Mouse (Mus musculus): ENCODE measurements around the gene Ankrd33.

Ankrd33 gene

DNA sequence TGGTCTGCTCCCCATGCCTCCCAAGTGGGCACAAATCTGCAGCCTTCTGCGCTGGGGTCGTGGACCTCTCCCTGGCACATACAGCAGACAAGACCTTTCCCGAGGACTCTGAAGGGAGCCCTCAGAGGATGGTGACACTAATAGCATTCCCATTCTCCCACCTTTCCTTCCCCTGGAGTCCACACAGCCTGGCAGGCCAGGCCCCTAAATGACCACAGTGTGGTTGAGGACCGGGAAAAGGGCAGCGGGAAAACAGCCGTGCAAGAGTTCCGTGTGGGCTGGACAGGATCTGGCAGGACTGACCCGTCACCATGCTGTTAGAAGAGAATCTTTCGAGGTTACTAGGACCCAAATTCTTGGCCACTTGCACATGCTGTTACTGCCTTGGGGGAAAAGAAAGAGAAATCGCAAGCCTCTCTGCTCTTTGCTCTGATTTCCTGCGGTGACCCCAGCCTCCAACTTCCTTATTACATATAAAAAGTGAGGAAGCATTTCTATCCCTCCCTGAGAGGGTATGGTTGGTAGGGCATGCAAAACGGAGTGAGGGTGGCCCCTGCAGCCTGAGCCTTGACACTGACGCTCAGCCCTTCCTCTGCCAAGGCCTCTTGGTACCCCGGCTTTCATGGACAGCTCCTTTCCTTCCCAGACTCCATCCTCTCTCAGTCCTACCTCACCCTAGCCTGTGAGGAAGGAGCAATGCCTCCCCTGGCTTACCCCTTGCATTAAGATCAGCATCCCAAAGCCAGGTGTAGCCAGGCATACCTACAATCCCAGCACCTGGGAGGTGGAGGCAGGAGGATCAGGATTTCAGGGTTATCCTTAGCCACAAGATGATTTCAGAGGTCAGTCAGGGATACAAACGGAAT, 30.8 kb downstream of the Ankrd33 start:
- no peak for DNase-seq (ENCODE audit: low read depth, low spot score)

DNA sequence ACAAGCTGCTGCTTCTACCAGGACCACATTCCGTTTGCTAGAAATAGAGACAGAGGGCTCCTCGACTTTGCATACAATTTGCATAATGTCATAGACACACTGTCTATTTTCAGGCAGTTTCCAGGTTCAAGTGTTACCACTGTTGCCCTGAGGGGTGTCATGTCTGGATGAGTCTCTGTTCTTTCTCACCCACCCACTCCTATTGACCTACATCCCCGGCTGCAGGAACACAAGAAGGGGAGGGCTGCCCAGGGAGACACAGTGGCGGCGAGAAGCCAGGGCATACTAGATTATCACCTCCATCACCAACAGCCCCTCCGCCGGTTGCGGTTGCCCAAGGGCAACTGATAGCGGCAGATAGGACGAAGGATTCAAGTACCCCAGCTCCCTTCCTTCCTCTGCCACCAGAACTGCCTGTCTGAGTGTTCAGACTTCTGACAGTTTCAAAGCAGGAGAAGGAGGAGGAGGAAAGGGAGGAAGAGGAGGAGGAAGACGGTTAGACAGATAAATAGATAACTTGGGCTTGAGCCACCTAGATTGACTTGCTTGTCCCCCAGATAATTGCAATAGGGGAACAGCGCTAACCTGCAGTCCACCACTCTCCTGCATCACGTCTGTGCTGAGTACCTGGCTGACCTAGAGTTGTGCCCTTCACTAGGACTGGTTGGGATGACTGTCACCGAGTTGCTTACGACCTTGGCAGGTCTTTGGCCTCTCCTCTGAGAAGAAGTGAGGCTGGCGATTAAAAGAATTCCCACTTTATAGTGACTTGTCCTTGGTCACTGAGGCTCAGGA, 31.8 kb downstream of the Ankrd33 start:
- DNase-seq (ENCODE audit: low read depth, low spot score): no peak

DNA sequence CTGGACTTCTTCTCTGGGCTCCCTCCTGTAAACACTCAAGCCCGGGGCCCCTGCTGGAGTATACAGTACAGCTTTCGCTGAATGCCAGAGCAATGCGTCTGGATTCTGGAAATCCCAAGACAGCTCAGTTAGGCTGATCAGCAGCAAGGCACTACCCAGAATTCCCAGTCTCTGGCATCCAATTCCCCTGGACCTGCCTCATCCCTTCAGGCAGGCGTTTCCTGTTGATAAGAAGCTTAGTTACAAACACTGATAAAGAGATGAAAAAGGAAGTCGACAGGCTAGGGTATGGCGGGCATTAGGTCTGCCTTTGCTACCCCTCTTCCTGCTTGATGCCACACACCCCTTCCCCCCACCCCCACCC, 32.3 kb downstream of the Ankrd33 start:
- no peak for DNase-seq (ENCODE audit: low read depth, low spot score)

DNA sequence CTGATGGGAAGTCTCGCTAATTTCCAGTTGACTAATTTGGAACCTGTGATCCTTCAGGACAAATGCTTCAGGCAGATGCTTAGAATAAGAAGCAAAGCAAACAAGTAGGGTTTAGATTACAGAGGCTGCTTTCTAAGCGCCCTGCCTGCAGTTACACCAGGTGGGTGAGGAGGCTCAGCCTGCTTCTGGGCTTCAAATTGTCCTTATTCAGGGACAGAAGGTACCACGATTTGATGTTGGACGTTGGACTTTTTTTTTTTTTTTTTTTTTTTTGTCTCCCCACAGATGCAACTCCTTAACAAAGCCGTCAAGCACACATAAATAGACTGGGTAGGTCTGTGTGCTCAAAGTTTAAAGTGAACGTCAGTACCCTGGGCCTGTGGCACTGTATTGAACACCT, 33.0 kb downstream of the Ankrd33 start:
- DNase-seq (ENCODE audit: low read depth, low spot score): no peak

DNA sequence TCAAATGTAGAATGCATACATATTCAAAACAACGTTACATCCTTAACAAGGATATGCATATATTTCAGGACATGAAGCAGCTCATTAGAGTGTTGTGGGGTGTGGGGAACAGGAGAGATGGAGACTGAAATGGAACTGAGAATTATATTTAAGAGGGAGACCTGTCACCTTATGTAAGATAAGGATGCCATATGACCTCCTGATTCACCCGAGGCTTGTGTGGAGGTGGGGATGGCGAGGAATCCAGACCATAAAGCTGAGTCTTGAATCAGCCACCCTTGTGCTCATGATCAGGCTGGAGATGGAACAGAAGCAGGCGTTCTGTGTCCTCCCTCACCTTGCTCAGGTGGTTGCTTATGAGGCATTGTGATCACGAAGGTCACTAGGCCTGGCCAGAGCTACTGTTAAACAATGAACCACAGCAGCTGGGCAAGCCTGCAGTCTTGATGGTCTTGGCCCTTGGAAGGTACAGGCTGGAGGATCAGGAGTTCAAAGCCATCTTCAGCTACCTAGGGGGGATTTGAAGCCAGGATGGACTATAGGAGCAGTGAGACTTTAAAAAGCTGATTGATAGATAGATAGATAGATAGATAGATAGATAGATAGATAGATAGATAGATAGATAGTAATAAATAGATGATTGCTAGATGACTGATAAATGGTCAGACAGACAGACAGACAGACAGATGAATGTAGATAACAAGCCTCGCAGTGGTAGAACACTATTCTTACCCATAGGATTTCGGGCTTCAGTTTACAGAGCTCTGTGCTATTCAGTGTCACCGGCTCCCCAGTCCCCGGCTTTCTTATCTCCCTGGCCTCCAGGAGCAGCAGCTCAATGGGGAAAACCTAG, 36.1 kb downstream of the Ankrd33 start:
- DNase-seq (ENCODE audit: low read depth, low spot score): no peak

DNA sequence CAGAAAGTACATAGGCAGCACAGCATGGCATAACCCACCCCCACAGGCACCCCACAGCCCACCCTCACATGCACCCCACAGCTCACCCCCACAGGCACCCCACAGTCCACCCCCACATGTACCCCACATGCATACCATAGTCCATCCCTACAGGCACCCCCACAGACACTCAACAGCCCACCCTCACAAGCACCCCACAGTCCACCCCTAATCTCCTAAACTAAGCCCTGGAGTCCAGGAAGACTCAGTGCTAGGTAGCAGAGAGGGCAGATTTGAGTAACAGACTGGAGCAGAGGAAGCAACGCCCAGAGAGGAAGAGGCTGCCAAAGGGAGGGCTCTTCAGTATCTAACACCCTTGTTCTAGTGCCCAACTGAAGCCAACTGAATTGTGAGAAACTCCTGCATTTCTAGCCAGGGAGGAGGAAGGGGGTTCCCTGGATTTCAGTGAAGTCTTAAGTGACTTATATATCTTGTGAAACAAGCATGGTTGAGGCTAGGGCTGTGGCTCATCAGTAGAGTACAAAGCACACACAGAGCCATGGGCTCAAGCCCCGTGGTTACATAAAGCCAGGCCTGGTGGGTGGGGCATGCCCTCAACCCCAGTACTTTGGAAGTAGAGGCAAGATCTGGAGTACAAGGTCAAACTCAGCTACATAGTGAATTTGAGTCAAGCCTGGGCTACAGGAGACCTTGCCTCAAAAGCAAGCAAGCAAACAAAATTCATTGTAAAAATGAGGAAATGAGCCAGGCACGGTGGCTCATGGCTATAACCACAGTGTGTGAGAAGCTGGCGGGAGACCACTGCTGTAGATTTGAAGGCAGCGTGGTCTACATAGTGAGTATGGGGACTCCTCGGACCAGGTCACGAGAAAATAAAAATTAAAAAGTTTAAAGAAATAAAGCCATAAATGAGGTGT, 39.4 kb downstream of the Ankrd33 start:
- DNase-seq (ENCODE audit: low read depth, low spot score): no peak

DNA sequence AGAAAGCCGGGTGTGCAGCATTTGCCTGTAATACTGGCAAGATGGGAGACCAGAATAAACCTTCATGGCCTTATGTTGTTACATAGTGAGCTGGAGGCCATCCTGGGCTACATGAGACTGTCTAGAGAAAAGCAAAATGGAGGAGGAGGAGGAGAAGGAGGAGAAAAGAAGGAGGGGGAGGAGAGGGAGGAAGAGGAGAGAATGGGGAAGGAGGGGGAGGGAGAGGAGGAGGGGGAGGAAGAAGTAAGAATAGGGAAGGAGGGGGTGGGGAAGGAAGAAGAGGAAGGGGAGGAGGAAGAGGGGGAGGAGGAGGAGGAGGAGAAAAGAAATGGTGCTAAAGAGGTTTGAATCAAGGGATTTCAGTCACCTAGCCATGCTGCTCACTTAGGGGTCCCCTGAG, 44.6 kb downstream of the Ankrd33 start:
- no peak for DNase-seq (ENCODE audit: low read depth, low spot score)

DNA sequence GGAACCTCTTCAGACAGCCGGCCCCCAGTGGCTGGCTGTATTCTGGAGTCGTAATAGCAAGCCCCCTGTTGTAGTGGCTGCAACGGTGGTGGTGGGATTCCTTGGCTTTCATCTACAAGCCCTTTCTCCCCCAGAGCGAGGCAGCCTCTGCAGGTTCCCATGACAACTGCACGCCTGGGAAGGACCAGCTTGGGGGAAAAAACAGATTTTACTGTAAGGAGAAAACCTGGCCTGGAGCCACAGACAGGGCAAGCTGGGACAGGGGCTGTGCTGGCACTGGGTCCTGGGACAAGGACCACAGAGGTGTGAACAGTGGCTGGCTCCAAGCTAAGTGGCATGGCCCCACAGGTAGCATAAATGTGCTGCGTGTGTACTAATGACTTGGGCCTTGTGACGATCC, 45.0 kb downstream of the Ankrd33 start:
- peak; percentile 68 for DNase-seq (ENCODE audit: low read depth, low spot score)

DNA sequence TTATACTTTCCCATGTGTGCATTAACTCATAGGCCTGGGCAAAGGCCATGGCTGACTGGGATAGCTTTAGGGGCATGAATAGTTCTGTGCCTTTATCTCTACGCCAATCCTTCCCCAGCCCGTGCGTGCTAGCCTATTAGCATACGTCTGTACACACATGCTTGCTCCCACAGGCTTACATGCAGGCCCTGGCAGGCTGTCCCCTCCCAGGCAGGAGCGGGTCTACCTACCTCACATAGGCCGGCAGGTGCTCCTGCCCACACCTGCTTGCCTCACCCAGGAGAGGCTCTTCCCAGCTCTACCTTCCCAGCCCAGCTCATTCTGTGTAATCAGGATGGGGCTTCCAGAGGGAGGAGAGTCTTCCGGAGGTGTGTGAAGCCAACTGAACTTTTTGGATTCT, 46.0 kb downstream of the Ankrd33 start:
- no peak for DNase-seq (ENCODE audit: low read depth, low spot score)

DNA sequence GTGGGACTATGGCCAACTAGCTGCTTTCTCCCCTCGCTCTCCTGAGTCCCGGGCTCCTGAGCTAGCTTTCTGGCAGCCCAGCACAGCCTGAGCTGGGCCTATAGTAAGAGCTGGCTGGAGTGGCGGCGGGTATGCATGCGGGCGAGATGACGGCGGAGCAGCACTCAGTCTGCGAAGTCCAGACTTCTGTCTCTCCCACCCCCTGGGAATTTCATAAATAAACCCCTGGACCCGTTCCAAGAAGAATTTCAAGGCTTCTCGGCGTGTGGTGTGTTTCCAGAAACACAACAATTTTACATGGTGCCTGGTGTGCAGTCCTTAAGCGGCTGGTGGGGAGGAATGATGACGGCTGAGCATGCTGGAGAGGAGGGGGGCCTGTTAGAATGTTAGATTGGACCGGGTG, 47.5 kb downstream of the Ankrd33 start:
- DNase-seq (ENCODE audit: low read depth, low spot score): peak; percentile 56

DNA sequence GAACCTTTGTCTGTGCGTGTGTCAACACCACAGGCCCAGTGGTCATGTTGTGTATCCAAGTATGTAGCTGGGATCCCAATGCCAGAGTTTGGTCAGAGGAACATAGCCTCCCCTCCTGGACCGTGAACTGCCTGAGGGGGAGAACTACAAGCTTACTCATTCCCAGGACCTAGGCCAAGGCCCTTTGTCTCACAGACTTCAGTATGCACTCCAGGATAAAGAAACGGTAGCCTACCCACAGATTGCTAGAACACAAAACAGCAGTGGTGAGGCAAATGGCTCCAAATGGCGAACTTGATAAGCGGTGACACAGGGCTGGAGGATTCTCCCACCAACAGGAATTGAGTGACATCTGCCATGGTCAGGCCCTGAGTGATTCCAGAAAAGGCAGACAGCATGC, 48.3 kb downstream of the Ankrd33 start:
- no peak for DNase-seq (ENCODE audit: low read depth, low spot score)

DNA sequence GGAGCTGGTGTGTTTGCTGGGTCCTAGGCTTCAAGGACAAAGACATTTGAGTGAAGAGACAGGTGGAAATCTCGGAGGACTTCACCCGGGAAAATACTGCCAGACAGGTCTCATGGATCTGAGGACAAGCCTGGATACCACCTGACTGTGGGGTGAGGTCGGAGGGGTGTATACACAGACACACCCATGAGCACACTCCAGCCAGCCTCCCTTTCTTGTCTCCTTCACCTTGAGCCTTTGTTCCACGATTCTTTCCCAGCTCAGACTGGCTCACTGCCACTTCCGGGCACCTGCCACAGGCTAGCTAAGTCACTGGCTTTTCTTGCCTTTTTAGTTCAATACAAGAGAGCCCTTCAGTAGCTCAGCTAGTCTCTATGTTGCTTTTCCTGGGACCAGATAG, 48.7 kb downstream of the Ankrd33 start:
- DNase-seq (ENCODE audit: low read depth, low spot score): no peak

DNA sequence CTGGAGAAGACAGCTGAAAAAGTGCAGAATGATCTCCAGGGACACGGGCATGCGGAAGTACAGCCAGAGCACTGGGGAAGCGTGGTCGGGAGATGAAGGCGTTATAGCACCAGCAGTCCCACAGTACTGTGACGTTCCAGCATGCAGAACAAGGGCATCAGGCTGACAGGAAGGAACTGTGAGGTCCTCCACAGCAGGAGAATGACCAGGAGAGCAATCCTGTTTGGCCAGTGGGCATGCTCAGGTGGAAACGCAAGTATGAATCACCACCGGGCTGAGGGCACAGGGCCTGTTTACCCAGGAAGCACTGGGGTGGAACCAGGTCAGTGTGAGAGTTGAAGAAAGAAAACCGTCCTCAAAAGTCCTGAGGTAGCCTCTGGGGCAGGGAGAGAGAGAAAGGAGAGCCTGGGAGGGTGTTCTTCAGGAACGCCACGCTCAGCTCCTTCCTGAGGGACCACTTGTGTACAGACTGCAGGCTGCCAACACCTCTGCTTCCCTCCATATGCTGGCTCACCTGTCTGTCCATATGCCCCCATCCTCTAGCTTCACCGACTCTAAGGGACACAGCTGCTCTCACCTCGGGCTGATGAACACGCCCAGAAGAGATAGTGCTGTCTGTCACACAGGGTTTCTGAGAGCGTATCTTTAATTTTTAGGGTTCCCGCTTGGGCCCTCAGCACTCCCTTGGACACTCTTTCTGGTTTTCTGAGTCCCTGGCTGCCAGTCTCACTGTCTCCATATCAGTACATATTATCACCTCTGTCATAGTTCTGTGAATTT, 50.3 kb downstream of the Ankrd33 start:
- no peak for DNase-seq (ENCODE audit: low read depth, low spot score)

DNA sequence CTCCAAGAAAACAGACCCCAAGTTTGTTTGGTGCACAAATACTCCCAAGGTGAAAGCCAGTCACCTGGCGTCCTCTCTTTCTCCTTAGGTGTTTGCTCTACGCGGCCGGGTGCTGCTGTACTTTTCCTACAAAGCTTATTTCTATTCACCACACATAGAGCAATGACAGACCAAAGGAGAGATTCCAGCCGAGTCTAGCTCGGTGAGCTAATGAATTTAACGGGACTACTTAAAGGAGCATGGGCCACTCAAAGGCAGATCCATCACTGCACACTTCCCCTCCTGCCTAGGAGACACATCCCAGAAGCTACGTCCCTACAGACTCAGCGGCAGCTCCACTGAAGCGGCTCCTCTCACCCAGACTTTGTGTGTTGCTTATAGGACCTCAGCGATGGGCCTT, 52.0 kb downstream of the Ankrd33 start:
- DNase-seq (ENCODE audit: low read depth, low spot score): no peak
